Mouse (Mus musculus): ENCODE results near the gene Psen2. TPM values are rescaled to one million over a fixed set of nuclear protein-coding genes. Genes with fewer than 3 reads are reported as not detected.

Psen2 gene
- total and polyA plus RNA-seq, 3 experiments, result 23.4 to 46.1 (median 45.3) TPM

- peaks cover 3% of the 10 kb centered on the region for H3K9me3 ChIP-seq (replicated peaks; ENCODE audit: low read length)
- H3K36me3 ChIP-seq (replicated peaks in 1 of 2; ENCODE audit: control insufficient read depth in 1 of 2, insufficient read depth in 1 of 2, low read length in 1 of 2), result no peaks in the 10 kb centered on the region
- H3K27ac ChIP-seq (ENCODE audit: insufficient read depth, low read depth), result no peak overlapping the region
- no peak overlapping the region for H3K4me2 ChIP-seq (ENCODE audit: insufficient read depth, low read depth, poor library complexity, severe bottlenecking)
- no peak for DNase-seq (ENCODE audit: extremely low read depth)
- no peak overlapping the region for H3K9ac ChIP-seq (ENCODE audit: insufficient read depth, low read depth)
- dilution Hi-C loops (cut with MboI; ENCODE audit: extremely low pct_ligation_motif_present, extremely low pct_unique_long_range_greater_than_20kb, low sequenced_read_pairs) (no loop called here), in situ Hi-C loops (cut with MboI; ENCODE audit: low pct_ligation_motif_present, low pct_unique_long_range_greater_than_20kb, low sequenced_read_pairs) (loop anchor here (25.0 kb wide), 2 partner anchors 278 to 503 kb away; no protein-coding TSS in a partner anchor)
- H3K27me3 ChIP-seq (replicated peaks), result no peaks in the 10 kb centered on the region
- H3K4me3 ChIP-seq (replicated peaks in 1 of 3; ENCODE audit: low read depth in 2 of 3, low read length in 2 of 3, poor library complexity in 1 of 3), result no peak overlapping the region
- peaks cover 9 to 59% of the 10 kb centered on the region in 2 experiments for H3K4me1 ChIP-seq (ENCODE audit: control insufficient read depth in 1 of 2, insufficient read depth in 2 of 2)
- TF ChIP-seq GABPA (IDR thresholded peaks at IDR 0.05; ENCODE audit: insufficient replicate concordance, low read depth, low read length) (no peak), SMC3 (IDR thresholded peaks at IDR 0.05; ENCODE audit: low read depth, low read length) (no peak), HCFC1 (IDR thresholded peaks at IDR 0.05; ENCODE audit: low read depth, low read length) (no peak), EP300 (IDR thresholded peaks at IDR 0.05; ENCODE audit: low read length) (no peak), BHLHE40 (IDR thresholded peaks at IDR 0.05; ENCODE audit: low read depth, low read length) (no peak), NELFE (IDR thresholded peaks at IDR 0.05; ENCODE audit: low read depth, low read length) (no peak), POLR2AphosphoS2 (IDR thresholded peaks at IDR 0.05; ENCODE audit: low read depth, low read length) (no peak), ETS1 (conservative IDR thresholded peaks at IDR 0.05; ENCODE audit: low read depth, low read length) (no peak), CHD1 (IDR thresholded peaks at IDR 0.05; ENCODE audit: low read depth, low read length) (no peak), RCOR1 (conservative IDR thresholded peaks at IDR 0.05; ENCODE audit: low read depth, low read length) (no peak), MEF2A (IDR thresholded peaks at IDR 0.05; ENCODE audit: borderline replicate concordance, low read depth, low read length) (no peak), TBP (conservative IDR thresholded peaks at IDR 0.05; ENCODE audit: low read depth, low read length) (no peak), E2F4 (IDR thresholded peaks at IDR 0.05; ENCODE audit: insufficient replicate concordance, low read depth, low read length) (no peak), MAZ (IDR thresholded peaks at IDR 0.05; ENCODE audit: low read depth, low read length) (no peak), MAX (IDR thresholded peaks at IDR 0.05; ENCODE audit: low read length) (no peak), MYC (IDR thresholded peaks at IDR 0.05; ENCODE audit: low read depth, low read length) (no peak), JUN (IDR thresholded peaks at IDR 0.05; ENCODE audit: insufficient read depth, low read depth, low read length) (no peak), USF2 (conservative IDR thresholded peaks at IDR 0.05; ENCODE audit: low read depth, low read length) (no peak)
- H3K79me2 ChIP-seq (replicated peaks; ENCODE audit: control insufficient read depth, extremely low read depth, insufficient read depth, poor library complexity, severe bottlenecking), result no peaks in the 10 kb centered on the region
These were observed 3.5 kb downstream of the Psen2 start for GRCm38 (mm10) chr1:180259753-180260152.

DNA sequence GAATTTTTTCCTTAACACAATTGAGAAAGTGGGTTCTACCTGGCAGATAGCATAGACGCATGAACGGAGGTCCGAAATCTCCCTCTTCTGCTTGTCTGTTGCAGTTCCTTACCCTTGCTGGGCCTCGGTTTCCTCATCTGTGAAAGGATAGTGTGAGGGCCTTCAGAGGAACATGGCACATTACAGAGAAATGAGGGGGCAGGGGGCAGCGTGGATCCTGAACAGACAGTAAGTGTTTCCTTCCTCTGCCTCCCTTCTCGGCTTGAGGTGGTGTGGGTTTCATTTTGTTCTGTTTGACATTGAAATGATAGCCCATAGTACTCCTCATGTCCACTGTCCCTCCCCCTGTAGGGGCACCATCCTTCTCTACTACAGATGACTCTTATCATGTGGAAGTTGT, 5.8 kb downstream of the Psen2 start:
- no peak for DNase-seq (ENCODE audit: extremely low read depth)
- peaks cover 3% of the 10 kb centered on the region for H3K9me3 ChIP-seq (replicated peaks; ENCODE audit: low read length)
- no peaks in the 10 kb centered on the region for H3K79me2 ChIP-seq (replicated peaks; ENCODE audit: control insufficient read depth, extremely low read depth, insufficient read depth, poor library complexity, severe bottlenecking)
- H3K27me3 ChIP-seq (replicated peaks), result no peaks in the 10 kb centered on the region
- dilution Hi-C loops (cut with MboI; ENCODE audit: extremely low pct_ligation_motif_present, extremely low pct_unique_long_range_greater_than_20kb, low sequenced_read_pairs), result no loop called here
- in situ Hi-C loops (cut with MboI; ENCODE audit: low pct_ligation_motif_present, low pct_unique_long_range_greater_than_20kb, low sequenced_read_pairs), result loop anchor here (25.0 kb wide), 2 partner anchors 280 to 505 kb away; no protein-coding TSS in a partner anchor
- no peak overlapping the region for H3K9ac ChIP-seq (ENCODE audit: insufficient read depth, low read depth)
- H3K4me2 ChIP-seq (ENCODE audit: insufficient read depth, low read depth, poor library complexity, severe bottlenecking), result no peak overlapping the region
- H3K4me1 ChIP-seq (ENCODE audit: control insufficient read depth in 1 of 2, insufficient read depth in 2 of 2), result peaks cover 11 to 63% of the 10 kb centered on the region in 2 experiments
- H3K27ac ChIP-seq (ENCODE audit: insufficient read depth, low read depth), result no peak overlapping the region
- no peaks in the 10 kb centered on the region for H3K36me3 ChIP-seq (replicated peaks in 1 of 2; ENCODE audit: control insufficient read depth in 1 of 2, insufficient read depth in 1 of 2, low read length in 1 of 2)
- TF ChIP-seq ZMIZ1 (IDR thresholded peaks at IDR 0.05; ENCODE audit: low read depth, low read length), result no peak
- no peak for TF ChIP-seq UBTF (IDR thresholded peaks at IDR 0.05; ENCODE audit: low read depth, low read length)
- no peak for TF ChIP-seq ZNF384 (IDR thresholded peaks at IDR 0.05; ENCODE audit: low read depth, low read length)
- TF ChIP-seq MXI1 (IDR thresholded peaks at IDR 0.05; ENCODE audit: low read depth, low read length), result no peak
- H3K4me3 ChIP-seq (replicated peaks in 1 of 3; ENCODE audit: low read depth in 2 of 3, low read length in 2 of 3, poor library complexity in 1 of 3), result no peak overlapping the region

Measured in CH12.LX (cell line).